Mouse (Mus musculus): ENCODE results near the gene Cpt2. TPM values are rescaled to one million over a fixed set of nuclear protein-coding genes. Genes with fewer than 3 reads are reported as not detected.

Cpt2 gene
- 32.2 and 33.9 TPM in 2 replicates for polyA plus RNA-seq (2015; fragmentation: Nextera tagmentation; extraction: Ambion mirVana)

GRCm38 (mm10) chr4:107923145-107923802 lies at the start of gene Cpt2:
Cpt2 (minus strand) TSS chr4:107923610.
- ATAC-seq = peak; percentile 99
- TF ChIP-seq CTCF (IDR thresholded peaks at IDR 0.05) = peak; percentile 60
- TF ChIP-seq EP300 (IDR thresholded peaks at IDR 0.05) = peak; percentile 55; the same call in 1 of the 2 replicates
- Histone ChIP-seq H3K9me3 (ENCODE audit: low read length) (no peaks in the 10 kb centered on the region), H3K9ac (replicated peaks; ENCODE audit: low read depth) (peak within 1 kb of the TSS; percentile 89), H3K4me1 (ENCODE audit: insufficient read depth, low read depth, low read length) (peaks cover 8% of the 10 kb centered on the region; the same call in 1 of the 2 replicates), H3K27ac (ENCODE audit: low read length) (peak within 1 kb of the TSS; percentile 90), H3K4me3 (ENCODE audit: low read depth, low read length) (peak within 1 kb of the TSS; percentile 72), H3K4me2 (replicated peaks; ENCODE audit: low read depth, low read length) (peak within 1 kb of the TSS; percentile 86), H3K36me3 (ENCODE audit: insufficient read depth, low read length) (no peaks in the 10 kb centered on the region), H3K27me3 (replicated peaks; ENCODE audit: insufficient read depth, low read length) (no peaks in the 10 kb centered on the region)
- DNase-seq (ENCODE audit: low spot score) = peak; percentile 99
- 1% methylated on average over 29 of the region's 38 CpGs for WGBS

DNA sequence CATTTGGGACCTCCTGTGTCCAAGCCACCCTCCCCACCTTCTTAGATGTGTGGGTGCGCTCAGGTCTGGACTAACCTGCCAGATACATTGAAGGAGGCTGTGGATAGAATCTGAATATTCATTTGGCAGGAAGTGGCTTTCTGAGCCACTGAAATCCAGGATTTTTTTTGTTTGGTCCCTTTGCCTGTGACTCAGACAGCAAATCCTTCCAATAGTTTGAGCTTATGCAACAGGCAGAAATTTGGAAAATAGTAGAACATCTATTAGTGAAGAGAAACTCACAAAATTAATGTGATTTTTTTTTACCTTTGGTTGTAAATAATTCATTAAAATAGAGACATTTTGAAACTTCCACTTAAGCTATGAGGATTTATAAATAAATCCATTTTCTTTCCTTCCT lies 47.8 kb upstream of the Cpt2 start:
- no peak for TF ChIP-seq CTCF (IDR thresholded peaks at IDR 0.05)
- TF ChIP-seq EP300 (IDR thresholded peaks at IDR 0.05) = no peak
- no peak overlapping the region for H3K27ac ChIP-seq (ENCODE audit: low read length)
- H3K4me2 ChIP-seq (replicated peaks; ENCODE audit: low read depth, low read length) = no peak overlapping the region
- H3K9me3 ChIP-seq (ENCODE audit: low read length) = no peaks in the 10 kb centered on the region
- no peak overlapping the region for H3K4me3 ChIP-seq (ENCODE audit: low read depth, low read length)
- H3K36me3 ChIP-seq (ENCODE audit: insufficient read depth, low read length) = no peaks in the 10 kb centered on the region
- no peaks in the 10 kb centered on the region for H3K27me3 ChIP-seq (replicated peaks; ENCODE audit: insufficient read depth, low read length)
- DNase-seq (ENCODE audit: low spot score) (no peak), ATAC-seq (no peak)
- no peak overlapping the region for H3K9ac ChIP-seq (replicated peaks; ENCODE audit: low read depth)
- 100% methylated on average over 1 of the region's 1 CpGs for WGBS
- no peaks in the 10 kb centered on the region for H3K4me1 ChIP-seq (ENCODE audit: insufficient read depth, low read depth, low read length)

- no peak for ATAC-seq
- no peaks in the 10 kb centered on the region for H3K9me3 ChIP-seq (ENCODE audit: low read length)
- no peak for TF ChIP-seq CTCF (IDR thresholded peaks at IDR 0.05)
- no peak for TF ChIP-seq EP300 (IDR thresholded peaks at IDR 0.05)
- no peak for DNase-seq (ENCODE audit: low spot score)
- no peak overlapping the region for H3K27ac ChIP-seq (ENCODE audit: low read length)
- H3K4me1 ChIP-seq (ENCODE audit: insufficient read depth, low read depth, low read length) = no peaks in the 10 kb centered on the region
- H3K36me3 ChIP-seq (ENCODE audit: insufficient read depth, low read length) = no peaks in the 10 kb centered on the region
- no peak overlapping the region for H3K9ac ChIP-seq (replicated peaks; ENCODE audit: low read depth)
- no peak overlapping the region for H3K4me3 ChIP-seq (ENCODE audit: low read depth, low read length)
- no peak overlapping the region for H3K4me2 ChIP-seq (replicated peaks; ENCODE audit: low read depth, low read length)
- H3K27me3 ChIP-seq (replicated peaks; ENCODE audit: insufficient read depth, low read length) = no peaks in the 10 kb centered on the region
Observed at GRCm38 (mm10) chr4:107969781-107970180, 46.4 kb upstream of the Cpt2 start.

- H3K9me3 ChIP-seq (ENCODE audit: low read length) = no peaks in the 10 kb centered on the region
- H3K4me3 ChIP-seq (ENCODE audit: low read depth, low read length) = no peak within 1 kb of the TSS
- H3K4me1 ChIP-seq (ENCODE audit: insufficient read depth, low read depth, low read length) = no peaks in the 10 kb centered on the region
- no peak for TF ChIP-seq EP300 (IDR thresholded peaks at IDR 0.05)
- no peak for TF ChIP-seq CTCF (IDR thresholded peaks at IDR 0.05)
- H3K27me3 ChIP-seq (replicated peaks; ENCODE audit: insufficient read depth, low read length) = no peaks in the 10 kb centered on the region
- no peak for DNase-seq (ENCODE audit: low spot score)
- no peak within 1 kb of the TSS for H3K27ac ChIP-seq (ENCODE audit: low read length)
- 76% methylated on average over 16 of the region's 16 CpGs for WGBS
- H3K36me3 ChIP-seq (ENCODE audit: insufficient read depth, low read length) = no peaks in the 10 kb centered on the region
- no peak within 1 kb of the TSS for H3K9ac ChIP-seq (replicated peaks; ENCODE audit: low read depth)
- no peak for ATAC-seq
- H3K4me2 ChIP-seq (replicated peaks; ENCODE audit: low read depth, low read length) = no peak within 1 kb of the TSS
Observed at GRCm38 (mm10) chr4:107967966-107968682, 44.7 kb upstream of the Cpt2 start, which contains the start of gene Slc1a7. Slc1a7 (plus strand) TSS chr4:107968332.

GRCm38 (mm10) chr4:107966416-107967109 lies 43.2 kb upstream of the Cpt2 start:
- Histone ChIP-seq H3K27me3 (replicated peaks; ENCODE audit: insufficient read depth, low read length) (no peaks in the 10 kb centered on the region), H3K4me2 (replicated peaks; ENCODE audit: low read depth, low read length) (no peak overlapping the region), H3K36me3 (ENCODE audit: insufficient read depth, low read length) (no peaks in the 10 kb centered on the region), H3K9ac (replicated peaks; ENCODE audit: low read depth) (no peak overlapping the region), H3K27ac (ENCODE audit: low read length) (no peak overlapping the region), H3K4me3 (ENCODE audit: low read depth, low read length) (no peak overlapping the region), H3K4me1 (ENCODE audit: insufficient read depth, low read depth, low read length) (0 out of 2 replicates have a peak, but pooled peaks cover 6% of the 10 kb centered on the region), H3K9me3 (ENCODE audit: low read length) (no peaks in the 10 kb centered on the region)
- DNase-seq (ENCODE audit: low spot score) (no peak), ATAC-seq (0 out of 2 replicates have a peak, but pooled peaks have one; percentile 11)
- WGBS = 40% methylated on average over 5 of the region's 5 CpGs
- TF ChIP-seq CTCF (IDR thresholded peaks at IDR 0.05) (no peak), EP300 (IDR thresholded peaks at IDR 0.05) (no peak)

- H3K36me3 ChIP-seq (ENCODE audit: insufficient read depth, low read length) = no peaks in the 10 kb centered on the region
- H3K27ac ChIP-seq (ENCODE audit: low read length) = no peak overlapping the region
- 70% methylated on average over 2 of the region's 2 CpGs for WGBS
- no peaks in the 10 kb centered on the region for H3K27me3 ChIP-seq (replicated peaks; ENCODE audit: insufficient read depth, low read length)
- H3K4me1 ChIP-seq (ENCODE audit: insufficient read depth, low read depth, low read length) = 0 out of 2 replicates have a peak, but pooled peaks cover 6% of the 10 kb centered on the region
- H3K4me2 ChIP-seq (replicated peaks; ENCODE audit: low read depth, low read length) = no peak overlapping the region
- no peak for DNase-seq (ENCODE audit: low spot score)
- no peak overlapping the region for H3K9ac ChIP-seq (replicated peaks; ENCODE audit: low read depth)
- H3K4me3 ChIP-seq (ENCODE audit: low read depth, low read length) = no peak overlapping the region
- TF ChIP-seq CTCF (IDR thresholded peaks at IDR 0.05) (no peak), EP300 (IDR thresholded peaks at IDR 0.05) (no peak)
- no peak for ATAC-seq
- no peaks in the 10 kb centered on the region for H3K9me3 ChIP-seq (ENCODE audit: low read length)
Observed at GRCm38 (mm10) chr4:107962792-107963191, 39.4 kb upstream of the Cpt2 start.
